13 mouse cellular contexts compared by ENCODE assay signal in genomic region chr5:140082204-140082812, GRCm38 (mm10).
A peak's percentile ranks its signal among the peaks of the same experiment; 100 is the strongest.
DNase-seq lines count a peak whose midpoint lies in the region; ATAC-seq and TF ChIP-seq lines count a peak whose summit lies in the region.
"Had no signal": no experiment of that assay in that cellular context is flagged by ENCODE, and none has a peak within 500 bp of the region (broad histone marks: within the 10 kb centered on the region; RNA-seq: fewer than 3 reads in every experiment).

No protein-coding gene starts in this region.

- no peaks in the 10 kb centered on the region for H3K9me3 ChIP-seq in embryonic facial prominence, embryonic 12.5 days
- no peaks in the 10 kb centered on the region for H3K9me3 ChIP-seq in embryonic facial prominence, embryonic 10.5 days
- H3K9me3 ChIP-seq in lung, embryonic 14.5 days (ENCODE audit: low read depth, low read length): no peaks in the 10 kb centered on the region
- H3K9me3 ChIP-seq in limb, embryonic 15.5 days: no peaks in the 10 kb centered on the region
- H3K9me3 ChIP-seq: heart, embryonic 10.5 days; megakaryocyte, embryonic 14.5 days had no signal

- H3K27ac ChIP-seq in embryonic facial prominence, embryonic 12.5 days: no peak overlapping the region
- no peak overlapping the region for H3K27ac ChIP-seq in embryonic facial prominence, embryonic 10.5 days (replicated peaks)
- H3K27ac ChIP-seq in lung, embryonic 14.5 days (ENCODE audit: low read depth): no peak overlapping the region
- H3K27ac ChIP-seq in limb, embryonic 15.5 days: 0 out of 2 replicates have a peak overlapping the region, but pooled peaks have one; percentile 33
- H3K27ac ChIP-seq: heart, embryonic 10.5 days; left cerebral cortex, adult 2 months had no signal

- ATAC-seq in embryonic facial prominence, embryonic 12.5 days (ENCODE audit: insufficient number of reproducible peaks, insufficient read depth, low FRiP score, low TSS enrichment): 0 out of 2 replicates have a peak, but pooled peaks have one; percentile 24
- ATAC-seq in lung, embryonic 14.5 days (ENCODE audit: insufficient read depth): no peak
- peak; percentile 46; the same call in 1 of the 2 replicates for ATAC-seq in limb, embryonic 15.5 days (ENCODE audit: insufficient number of reproducible peaks, low FRiP score, low TSS enrichment, low read depth)
- ATAC-seq in CD4-positive, CD25-positive, alpha-beta regulatory T cell, adult 4 months: no peak

- 46% methylated on average over 8 of the region's 11 CpGs for WGBS in embryonic facial prominence, embryonic 12.5 days
- WGBS in embryonic facial prominence, embryonic 10.5 days: 65% methylated on average over 11 of the region's 11 CpGs
- 29% methylated on average over 11 of the region's 11 CpGs for WGBS in lung, embryonic 14.5 days
- WGBS in limb, embryonic 15.5 days: 24% methylated on average over 11 of the region's 11 CpGs

- no peaks in the 10 kb centered on the region; the same call in 1 of the 2 replicates for H3K4me1 ChIP-seq in embryonic facial prominence, embryonic 12.5 days
- peaks cover 10% of the 10 kb centered on the region for H3K4me1 ChIP-seq in embryonic facial prominence, embryonic 10.5 days
- no peaks in the 10 kb centered on the region for H3K4me1 ChIP-seq in lung, embryonic 14.5 days (ENCODE audit: insufficient read depth)
- H3K4me1 ChIP-seq in limb, embryonic 15.5 days: peaks cover 21% of the 10 kb centered on the region

- peaks cover 11% of the 10 kb centered on the region; the same call in 1 of the 2 replicates for H3K36me3 ChIP-seq in embryonic facial prominence, embryonic 12.5 days
- H3K36me3 ChIP-seq in embryonic facial prominence, embryonic 10.5 days (replicated peaks): peaks cover 81% of the 10 kb centered on the region
- H3K36me3 ChIP-seq in lung, embryonic 14.5 days (ENCODE audit: insufficient read depth): peaks cover 14% of the 10 kb centered on the region; the same call in 1 of the 2 replicates
- 0 out of 2 replicates have a peak, but pooled peaks cover 8% of the 10 kb centered on the region for H3K36me3 ChIP-seq in limb, embryonic 15.5 days

- no peak overlapping the region for H3K9ac ChIP-seq in embryonic facial prominence, embryonic 12.5 days
- H3K9ac ChIP-seq in lung, embryonic 14.5 days: no peak overlapping the region
- H3K9ac ChIP-seq in limb, embryonic 15.5 days: no peak overlapping the region

- H3K4me3 ChIP-seq in embryonic facial prominence, embryonic 12.5 days: no peak overlapping the region
- no peak overlapping the region for H3K4me3 ChIP-seq in embryonic facial prominence, embryonic 10.5 days
- no peak overlapping the region for H3K4me3 ChIP-seq in lung, embryonic 14.5 days (ENCODE audit: low read depth, low read length)
- no peak overlapping the region for H3K4me3 ChIP-seq in limb, embryonic 15.5 days
- H3K4me3 ChIP-seq: heart, embryonic 10.5 days; left cerebral cortex, adult 2 months; megakaryocyte, embryonic 14.5 days had no signal

- no peak overlapping the region for H3K4me2 ChIP-seq in embryonic facial prominence, embryonic 12.5 days (replicated peaks)
- H3K4me2 ChIP-seq in lung, embryonic 14.5 days: no peak overlapping the region
- H3K4me2 ChIP-seq in limb, embryonic 15.5 days: no peak overlapping the region

- TF ChIP-seq CTCF in lung, embryonic 14.5 days (IDR thresholded peaks at IDR 0.05; ENCODE audit: low read depth): no peak

- no peak for DNase-seq in embryonic facial prominence, embryonic 10.5 days (ENCODE audit: low spot score)
- DNase-seq in lung, embryonic 14.5 days: peak; percentile 18
- DNase-seq in lung, postnatal 4 days: no peak
- peak; percentile 76 for DNase-seq in fibroblast of lung, adult 2 months (ENCODE audit: low read depth)
- no peak for DNase-seq in cerebellum, adult 9-10 months
- DNase-seq: embryo, embryonic 11 days; kidney, adult 2 months had no signal

- no peaks in the 10 kb centered on the region for H3K27me3 ChIP-seq in embryonic facial prominence, embryonic 12.5 days
- H3K27me3 ChIP-seq in embryonic facial prominence, embryonic 10.5 days (replicated peaks; ENCODE audit: low read depth, poor library complexity, severe bottlenecking): no peaks in the 10 kb centered on the region
- no peaks in the 10 kb centered on the region for H3K27me3 ChIP-seq in lung, embryonic 14.5 days (ENCODE audit: insufficient read depth, low read length)
- H3K27me3 ChIP-seq in limb, embryonic 15.5 days: no peaks in the 10 kb centered on the region
- H3K27me3 ChIP-seq: megakaryocyte, embryonic 14.5 days had no signal

Comparison
In these comparisons a context has a peak if more than half of its experiments do, and no peak if none do; other contexts are left out.
1. DNase-seq: peak in lung, embryonic 14.5 days (single experiment) and fibroblast of lung, adult 2 months (single experiment); none in embryonic facial prominence, embryonic 10.5 days (single experiment), lung, postnatal 4 days (0 of 2) and cerebellum, adult 9-10 months (single experiment).
2. ATAC-seq: peak in embryonic facial prominence, embryonic 12.5 days (single experiment) and limb, embryonic 15.5 days (single experiment); none in lung, embryonic 14.5 days (single experiment) and CD4-positive, CD25-positive, alpha-beta regulatory T cell, adult 4 months (single experiment).